Mouse (Mus musculus): ENCODE data around the gene Paqr8.
"Not testable (repeated sequence)": the region's sequence is repeated elsewhere in the genome, so short reads cannot be mapped to it uniquely, and the experiment has no call there.

The Paqr8 gene

DNA sequence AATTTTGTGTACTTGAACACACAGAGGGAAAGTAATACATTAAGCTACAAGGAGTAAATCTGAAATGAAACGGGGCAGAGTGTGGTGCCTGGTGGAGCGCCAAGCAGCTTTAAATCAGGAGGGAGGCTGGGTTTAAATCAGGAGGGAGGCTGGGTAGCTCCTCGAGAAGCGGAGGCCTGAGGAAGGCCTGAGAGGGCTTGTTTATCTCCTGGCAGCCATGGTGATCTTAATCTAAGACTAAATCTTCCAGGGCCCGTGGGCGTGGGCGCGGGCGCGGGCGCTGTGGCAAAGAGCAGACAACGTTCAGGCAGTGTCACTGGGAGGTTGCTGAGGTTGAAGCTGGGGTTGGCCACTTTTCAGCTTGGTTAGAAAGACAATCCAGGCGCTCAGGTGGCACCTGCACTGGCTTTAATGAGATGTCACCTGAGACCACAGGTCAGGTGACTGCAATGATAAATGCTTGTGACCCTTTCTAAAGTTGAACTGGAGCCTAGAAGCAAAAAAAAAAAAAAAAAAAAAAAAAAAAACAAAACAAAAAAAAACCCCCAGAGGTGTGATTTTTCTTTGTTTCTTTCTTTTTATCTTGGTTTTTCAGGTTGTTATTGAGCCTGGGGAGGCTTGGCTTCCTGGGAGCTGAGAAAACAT lies 22.2 kb downstream of the Paqr8 start:
- peak in 1 of 2 experiments; percentile 11 for DNase-seq

GRCm38 (mm10) chr1:20914769-20915168 lies 24.4 kb downstream of the Paqr8 start:
- no peak for DNase-seq

GRCm38 (mm10) chr1:20915608-20916007 lies 25.2 kb downstream of the Paqr8 start:
- no peak for DNase-seq

- no peak for DNase-seq
Observed at GRCm38 (mm10) chr1:20917496-20918050, 27.2 kb downstream of the Paqr8 start.

- DNase-seq, result no peak
Observed at GRCm38 (mm10) chr1:20919728-20920127, 29.3 kb downstream of the Paqr8 start.

DNA sequence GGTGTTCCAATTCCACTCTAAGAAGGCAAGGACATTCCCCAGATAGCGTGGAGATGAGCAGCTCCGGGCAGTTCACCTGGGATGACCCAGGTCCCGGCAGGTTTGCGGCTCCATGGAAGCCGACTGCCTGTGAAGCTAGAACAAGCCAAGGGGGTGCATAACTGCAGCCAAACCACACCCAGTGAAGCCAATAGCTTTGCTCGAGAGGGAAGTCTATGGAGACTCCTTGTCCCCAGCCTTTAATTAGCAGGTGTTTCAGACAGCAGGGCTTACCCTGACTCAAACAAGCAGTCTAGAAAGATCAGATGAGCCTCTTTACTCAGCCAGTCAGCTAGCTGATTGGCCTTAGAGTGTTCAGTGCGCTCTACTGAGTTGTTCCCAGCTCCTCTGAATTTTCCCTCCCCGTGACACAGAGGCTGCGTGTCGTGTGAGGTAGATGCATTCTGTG lies 30.7 kb downstream of the Paqr8 start:
- DNase-seq, result no peak

DNA sequence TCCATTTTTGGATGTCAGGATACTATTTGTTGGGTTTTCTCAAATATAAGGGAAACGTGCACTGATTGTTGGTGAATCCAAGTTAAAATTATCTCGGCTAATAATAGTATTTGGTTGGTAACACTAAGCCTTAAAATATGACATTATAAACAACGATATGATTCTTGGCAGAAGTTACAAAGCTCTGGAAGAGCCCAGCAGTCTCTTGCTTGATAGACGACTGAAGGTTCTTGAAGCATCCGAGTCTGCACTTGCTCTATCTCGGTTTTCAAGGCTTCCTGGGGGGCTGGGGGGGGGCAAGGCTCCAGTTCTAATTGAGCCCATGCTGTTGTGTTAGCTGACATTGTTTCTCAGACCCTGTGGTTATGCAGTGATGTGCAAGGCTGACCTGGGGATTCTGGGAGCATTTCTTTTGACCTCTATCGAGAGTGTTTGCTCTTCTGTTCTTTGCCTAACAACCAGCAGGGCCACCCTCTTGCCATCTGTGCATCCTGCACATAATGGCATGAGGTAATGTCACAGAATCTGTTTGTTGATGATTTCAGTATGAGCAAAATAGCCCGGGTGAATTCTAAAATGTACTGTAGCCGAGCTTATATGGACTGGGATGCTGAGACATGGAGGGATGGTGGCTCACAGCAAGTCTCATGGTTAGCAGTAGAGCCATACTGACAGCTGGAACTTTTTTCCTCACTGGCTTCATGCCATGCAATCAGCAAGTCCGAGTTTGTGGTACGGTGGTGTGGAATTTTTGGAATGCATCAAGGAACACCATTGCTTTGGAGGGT lies 32.4 kb downstream of the Paqr8 start:
- no peak for DNase-seq

DNA sequence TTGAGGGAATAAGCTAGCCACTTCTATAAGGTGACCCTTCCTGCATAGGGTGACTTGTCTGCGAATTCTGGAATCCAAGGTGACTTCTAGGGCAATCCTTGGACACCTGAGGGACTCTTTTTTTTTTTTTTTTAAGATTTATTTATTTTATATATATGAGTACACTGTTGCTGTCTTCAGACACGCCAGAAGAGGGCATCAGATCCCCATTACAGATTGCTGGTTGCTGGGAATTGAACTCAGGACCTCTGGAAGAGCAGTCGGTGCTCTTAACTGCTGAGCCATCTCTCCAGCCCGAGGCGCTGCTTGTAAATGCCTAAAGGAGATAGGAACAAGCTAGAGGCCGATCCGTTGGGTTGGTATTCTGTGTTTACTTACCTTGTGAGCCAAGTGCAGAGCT lies 34.9 kb downstream of the Paqr8 start:
- not testable (repeated sequence) for DNase-seq

DNA sequence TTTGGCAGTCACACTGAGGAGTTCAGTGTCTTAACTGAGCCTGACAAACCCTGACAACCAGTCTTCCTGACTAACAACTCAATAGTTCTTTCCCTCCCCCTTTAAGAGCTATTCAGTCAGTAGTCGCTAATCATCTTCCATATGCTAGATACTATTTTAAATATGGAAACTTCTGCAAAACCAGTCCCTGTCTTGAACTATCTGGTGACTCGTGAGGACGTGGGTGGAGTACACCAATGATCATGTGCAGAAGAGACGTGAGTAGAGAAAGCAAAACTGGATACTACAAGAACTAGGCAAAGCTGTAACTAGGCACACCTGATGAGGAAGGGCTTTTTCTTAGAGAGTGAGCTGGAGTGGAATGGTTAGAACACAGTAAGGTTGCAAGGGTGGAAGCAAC lies 35.5 kb downstream of the Paqr8 start:
- DNase-seq, result no peak

DNA sequence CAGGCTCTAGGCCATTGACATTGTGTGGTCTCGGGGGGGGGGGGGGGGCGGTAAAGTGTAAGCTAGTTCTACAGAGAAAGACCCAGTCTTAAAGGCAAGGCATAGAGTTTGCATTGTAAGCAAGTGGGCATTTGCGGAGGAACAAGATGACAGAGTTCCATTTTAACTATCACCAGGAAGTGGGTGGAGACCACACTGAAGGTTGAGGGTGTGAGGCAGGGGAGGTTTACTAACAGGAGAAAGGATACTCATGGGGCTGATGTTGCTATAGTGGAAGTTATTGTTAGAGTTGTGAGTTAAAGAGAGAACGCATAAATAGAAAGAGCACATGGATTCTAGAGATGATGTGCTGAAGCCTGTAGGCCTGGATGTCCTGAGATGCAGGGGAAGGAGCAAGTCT lies 36.0 kb downstream of the Paqr8 start:
- DNase-seq, result no peak

GRCm38 (mm10) chr1:20928487-20928886 lies 38.1 kb downstream of the Paqr8 start:
- DNase-seq, result no peak

DNA sequence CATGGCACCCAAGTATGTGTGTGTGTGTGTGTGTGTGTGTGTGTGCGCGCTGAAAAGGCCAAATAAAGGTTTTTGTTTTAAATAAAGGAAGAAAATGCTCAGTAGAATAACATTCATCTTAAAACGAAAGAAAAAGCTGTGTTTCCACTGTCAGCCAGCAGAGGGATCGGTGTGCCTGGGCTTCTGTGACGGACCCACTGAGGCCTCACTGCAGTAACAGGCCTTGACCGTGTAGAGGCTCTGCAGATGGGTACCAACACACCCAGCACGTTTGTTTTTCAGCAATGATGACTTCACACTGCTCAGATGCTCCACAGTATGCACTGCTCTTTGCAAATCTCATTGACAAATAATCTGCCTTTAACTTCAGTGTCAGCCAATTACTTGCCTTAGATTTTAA lies 43.1 kb downstream of the Paqr8 start:
- DNase-seq, result peak; percentile 26 to 34

- no peak for DNase-seq
Observed at GRCm38 (mm10) chr1:20935106-20935505, 44.7 kb downstream of the Paqr8 start.

- no peak for DNase-seq
Observed at GRCm38 (mm10) chr1:20939046-20939445, 48.6 kb downstream of the Paqr8 start.

DNA sequence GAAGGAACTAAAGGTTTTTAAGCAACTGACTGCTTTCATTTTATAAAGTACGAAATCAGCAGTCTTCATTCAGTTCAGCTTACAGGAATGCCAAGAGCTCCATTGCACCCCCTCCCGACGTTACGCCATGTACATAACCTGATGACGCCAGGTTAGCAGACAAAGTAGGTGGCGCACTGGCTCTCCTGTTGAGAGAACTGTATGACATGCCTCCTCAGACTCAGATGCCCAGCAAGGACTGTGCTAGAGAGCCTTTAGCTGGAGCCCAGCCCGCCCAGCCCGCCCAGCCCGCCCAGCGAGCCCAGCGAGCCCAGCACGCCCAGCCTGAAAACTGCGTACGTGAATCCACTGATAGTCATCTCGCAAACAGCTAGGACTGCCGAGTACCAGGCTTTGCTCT lies 49.7 kb downstream of the Paqr8 start:
- peak; percentile 44 to 62 for DNase-seq

- no peak for DNase-seq
Observed at GRCm38 (mm10) chr1:20941322-20941721, 50.9 kb downstream of the Paqr8 start.

DNA sequence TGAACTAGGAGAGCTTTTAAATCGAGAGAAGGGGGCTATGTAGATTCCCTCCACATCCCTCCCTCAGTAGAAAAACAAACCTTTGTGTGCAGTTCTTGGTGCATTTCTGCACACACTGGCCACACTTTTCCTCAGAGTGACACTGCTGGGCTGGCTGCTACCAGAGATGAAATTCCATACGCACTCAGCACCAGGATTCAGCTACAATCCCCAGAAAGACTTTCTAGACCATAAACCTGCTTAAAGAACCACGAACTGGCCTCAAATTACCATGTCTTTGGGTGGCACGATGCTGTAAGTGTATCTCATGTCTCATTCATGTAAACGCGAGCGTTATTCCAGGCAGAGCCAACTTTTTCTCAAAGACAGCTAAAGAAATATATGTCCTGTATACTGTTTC lies 51.5 kb downstream of the Paqr8 start:
- no peak for DNase-seq

GRCm38 (mm10) chr1:20943016-20943415 lies 52.6 kb downstream of the Paqr8 start:
- DNase-seq, result no peak

DNA sequence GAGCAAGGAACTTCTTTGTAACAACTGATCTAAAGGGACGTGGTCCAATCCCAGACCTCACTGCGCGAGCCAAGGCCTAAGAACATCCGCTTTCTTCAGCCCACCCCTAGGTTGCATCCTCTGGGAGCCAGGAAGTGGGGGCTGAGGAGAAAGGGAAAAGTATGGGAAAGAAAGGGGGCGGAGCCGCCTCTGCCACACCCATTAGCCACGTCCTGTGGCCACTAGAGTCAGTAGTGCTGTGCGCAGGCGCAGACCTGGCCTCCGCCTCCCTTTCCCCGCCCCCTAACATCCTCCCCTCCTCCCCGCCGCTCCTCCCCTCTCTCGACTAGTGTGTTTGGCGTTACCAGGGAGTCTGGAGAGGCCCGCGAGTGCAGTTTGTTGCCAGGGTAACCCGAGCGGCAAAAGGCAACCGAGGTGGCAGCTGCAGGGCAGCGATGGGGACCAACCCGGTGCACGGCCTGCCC lies 60.9 kb downstream of the Paqr8 start, which contains the start of gene Efhc1:
Gene Efhc1 (plus strand): TSS at position 327 of the 464 bp plus-strand sequence.
- peak; percentile 80 to 86 for DNase-seq

DNA sequence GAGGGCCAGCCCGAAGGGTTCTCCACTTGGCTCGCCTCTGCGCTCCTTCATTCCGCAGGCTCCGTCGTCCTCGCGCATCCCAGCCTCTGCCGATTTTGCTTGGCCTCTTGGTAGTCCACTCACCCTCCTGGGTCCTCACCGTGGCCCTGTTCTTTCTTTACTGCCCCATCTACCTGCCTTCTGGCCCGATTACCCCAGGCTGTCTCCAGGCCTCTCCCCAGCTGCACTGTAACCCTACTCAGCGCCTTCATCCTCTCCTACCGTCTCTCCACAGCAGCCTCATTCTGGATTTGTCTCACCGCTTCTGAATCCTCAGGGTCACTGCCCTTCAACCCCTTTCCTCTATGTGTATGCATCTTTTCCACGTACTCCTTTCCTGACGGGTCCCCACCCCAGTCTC lies 61.4 kb downstream of the Paqr8 start:
- DNase-seq, result no peak

- DNase-seq, result no peak
Observed at GRCm38 (mm10) chr1:20954876-20955275, 64.5 kb downstream of the Paqr8 start.

DNA sequence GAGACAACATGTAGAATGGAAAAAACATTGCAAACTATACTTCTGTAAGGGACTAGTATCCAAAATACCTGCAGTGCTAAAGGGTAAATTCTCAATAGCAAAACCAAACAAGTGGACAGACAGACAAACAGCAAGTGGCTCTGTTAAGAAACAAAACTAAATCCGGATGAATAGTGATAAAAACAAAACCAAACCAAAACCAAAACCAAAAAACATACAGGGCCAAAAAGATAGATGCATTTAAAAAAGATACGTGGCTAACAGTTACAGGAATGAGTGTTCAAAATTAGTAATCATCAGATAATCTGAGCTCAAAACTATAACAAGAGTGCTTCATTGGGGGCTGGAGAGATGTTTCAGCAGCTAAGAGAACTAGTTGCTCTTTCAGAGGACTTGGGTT lies 79.2 kb downstream of the Paqr8 start:
- DNase-seq, result no peak

GRCm38 (mm10) chr1:20973389-20973788 lies 83.0 kb downstream of the Paqr8 start:
- DNase-seq, result no peak

All from thymus, adult 18-20 months (tissue).